Mouse (Mus musculus) limb, embryonic 10.5 days (tissue): Measurements from ENCODE around the gene Prkg1. TPM values are rescaled to one million over a fixed set of nuclear protein-coding genes. Genes with fewer than 3 reads are reported as not detected.

Experiments used
- DNase-seq: peaks from one replicate; pipeline ENCODE4 v3.0.0-alpha.2; 2017; ENCODE audit warnings: low spot score
- H3K27ac ChIP-seq: fragments of 300-500 bp; sonication (generic); 2 replicates; pipeline ENCODE4 v1.5.1; 2016; ENCODE audit warnings: mild to moderate bottlenecking
- H3K27me3 ChIP-seq: fragments of 300-500 bp; sonication (generic); 2 replicates; pipeline ENCODE4 v1.6.1; 2016; ENCODE audit warnings: low read depth, mild to moderate bottlenecking; ENCODE audit not compliant: poor library complexity, severe bottlenecking
- H3K36me3 ChIP-seq: fragments of 300-500 bp; sonication (generic); 2 replicates; pipeline ENCODE4 v1.6.1; 2016; ENCODE audit warnings: mild to moderate bottlenecking, moderate library complexity
- H3K4me1 ChIP-seq: fragments of 300-500 bp; sonication (generic); 2 replicates; pipeline ENCODE4 v1.6.1; 2016
- H3K4me3 ChIP-seq: fragments of 300-500 bp; sonication (generic); 2 replicates; pipeline ENCODE4 v1.5.1; 2016; ENCODE audit warnings: mild to moderate bottlenecking, moderate library complexity
- H3K9me3 ChIP-seq: fragments of 300-500 bp; sonication (generic); replicated peaks from 2 replicates; pipeline ENCODE4 v1.6.1; 2016; ENCODE audit warnings: mild to moderate bottlenecking
- WGBS: fragments of 180-500 bp; shearing (Covaris S2); methylation state at CpG from one replicate; pipeline ENCODE4 v1.1.7; 2016; 5-methylcytosine and 5-hydroxymethylcytosine counted together
- polyA plus RNA-seq: library from polyadenylated mRNA; unstranded; fragments of >200 nt; fragmentation: Nextera tagmentation; extraction: Ambion mirVana; gene quantifications from 2 replicates; pipeline ENCODE4 v1.2.1, GENCODE M21; 2016

Gene Prkg1
- polyA plus RNA-seq, 1 experiment from 2014 or later, result 3.4 TPM

DNA sequence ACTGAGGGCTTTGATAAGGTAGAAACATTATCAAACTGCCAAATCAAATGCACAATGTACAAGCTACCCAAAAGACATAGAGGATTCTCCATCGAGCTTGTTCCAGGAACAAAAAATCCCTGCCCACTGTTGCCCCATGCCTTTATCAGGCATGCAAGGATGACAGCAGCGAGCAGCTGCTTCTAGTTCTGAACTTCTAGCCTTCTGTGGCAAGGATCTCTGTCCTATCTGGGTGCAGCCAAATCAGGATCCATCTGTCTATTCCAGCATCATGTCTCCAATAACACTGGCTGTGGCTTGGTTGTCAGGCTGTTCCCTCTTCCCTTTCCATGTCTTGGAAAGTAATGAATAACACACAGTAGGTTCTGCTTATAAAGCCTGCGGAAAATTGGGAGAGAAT is 640.2 kb downstream of the Prkg1 start:
- no peaks in the 10 kb centered on the region for H3K27me3 ChIP-seq
- WGBS, result 96% methylated on average over 3 of the region's 3 CpGs
- no peaks in the 10 kb centered on the region for H3K4me1 ChIP-seq
- H3K27ac ChIP-seq, result no peak overlapping the region
- no peaks in the 10 kb centered on the region for H3K9me3 ChIP-seq
- no peaks in the 10 kb centered on the region for H3K36me3 ChIP-seq
- no peak for DNase-seq
- H3K4me3 ChIP-seq, result no peak overlapping the region

DNA sequence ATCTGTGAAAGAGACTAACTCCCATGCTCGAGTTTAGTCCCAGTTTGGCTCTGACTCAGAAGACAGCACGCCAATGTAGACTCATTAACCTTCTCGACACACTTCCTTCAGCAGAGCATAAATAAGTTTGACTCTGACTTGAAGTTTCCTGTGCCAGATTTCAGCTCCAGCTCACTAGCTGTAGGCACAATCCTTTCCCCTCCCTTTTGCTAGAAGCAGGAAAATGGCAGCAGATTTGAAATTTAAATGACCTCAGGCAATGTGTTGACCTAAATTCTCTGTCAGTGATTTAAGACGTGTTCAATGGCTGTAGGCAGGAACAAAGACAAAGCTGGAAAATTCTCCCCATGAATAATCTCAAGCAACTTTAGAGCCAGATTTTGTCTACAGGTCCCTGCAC is 650.1 kb downstream of the Prkg1 start:
- Histone ChIP-seq H3K36me3 (no peaks in the 10 kb centered on the region), H3K27ac (no peak overlapping the region), H3K4me1 (peaks cover 7% of the 10 kb centered on the region; the same call in 1 of the 2 replicates), H3K4me3 (no peak overlapping the region), H3K9me3 (no peaks in the 10 kb centered on the region), H3K27me3 (no peaks in the 10 kb centered on the region)
- no peak for DNase-seq
- 46% methylated on average over 4 of the region's 4 CpGs for WGBS

DNA sequence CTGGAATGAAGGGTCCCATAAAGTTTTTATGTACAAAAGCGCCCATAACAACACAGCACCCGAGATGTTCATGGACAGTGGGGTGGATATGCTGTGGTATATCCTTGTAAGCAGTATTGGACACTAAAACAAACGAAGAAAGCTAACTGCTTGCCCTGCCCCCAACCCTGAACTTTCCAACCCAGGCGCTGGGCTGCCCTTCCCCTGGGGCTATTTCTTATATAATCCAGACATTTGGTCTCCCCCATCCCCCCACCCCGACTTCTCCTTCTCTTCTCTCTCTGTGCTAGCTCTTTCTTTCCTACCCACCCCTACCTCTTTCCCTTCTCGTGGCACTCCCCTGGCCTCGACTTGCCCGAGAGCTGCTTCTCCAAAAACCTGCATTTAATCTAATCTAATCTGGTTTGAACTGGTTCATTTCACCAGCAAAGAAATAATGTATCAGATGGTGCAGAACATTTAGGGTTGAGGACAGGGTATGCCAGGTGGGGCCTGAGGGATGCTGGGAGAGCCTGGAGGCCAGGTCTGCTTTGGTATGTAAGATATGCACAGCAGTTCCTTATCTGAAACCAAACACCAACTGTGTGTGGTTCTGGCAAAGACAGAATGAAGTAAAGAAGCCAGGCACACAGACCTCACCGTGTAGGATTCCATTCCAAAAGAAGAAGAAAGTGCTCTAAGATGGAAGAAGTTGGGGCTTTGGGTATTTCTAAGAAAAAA is 657.8 kb downstream of the Prkg1 start:
- Histone ChIP-seq H3K27ac (peak overlapping the region; percentile 30), H3K4me3 (no peak overlapping the region), H3K27me3 (no peaks in the 10 kb centered on the region), H3K36me3 (no peaks in the 10 kb centered on the region), H3K4me1 (peaks cover 17% of the 10 kb centered on the region), H3K9me3 (no peaks in the 10 kb centered on the region)
- DNase-seq, result peak; percentile 42
- 28% methylated on average over 9 of the region's 9 CpGs for WGBS

DNA sequence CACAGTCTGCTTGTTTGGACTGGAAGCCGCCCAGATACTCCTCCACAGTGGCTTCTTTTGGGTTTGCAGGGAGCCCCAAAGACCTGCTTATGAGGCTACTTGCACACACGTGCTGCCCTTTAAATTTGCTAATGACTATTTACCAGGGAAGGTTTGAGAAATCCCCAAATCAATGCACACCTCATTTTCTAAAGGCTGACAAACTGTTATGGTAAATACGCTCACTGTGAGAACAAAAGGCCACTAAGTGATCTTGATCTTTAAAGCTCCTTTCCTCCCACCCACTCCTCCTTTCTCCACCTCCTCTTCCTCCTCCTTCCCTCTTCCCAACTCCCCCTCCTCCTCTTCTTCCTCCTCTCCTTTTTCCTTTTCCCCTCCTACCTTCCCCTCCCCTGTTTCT is 658.8 kb downstream of the Prkg1 start:
- Histone ChIP-seq H3K9me3 (no peaks in the 10 kb centered on the region), H3K27ac (0 out of 2 replicates have a peak overlapping the region, but pooled peaks have one; percentile 42), H3K4me3 (no peak overlapping the region), H3K27me3 (no peaks in the 10 kb centered on the region), H3K36me3 (no peaks in the 10 kb centered on the region), H3K4me1 (peaks cover 17% of the 10 kb centered on the region)
- DNase-seq, result no peak
- WGBS, result 40% methylated on average over 3 of the region's 3 CpGs

DNA sequence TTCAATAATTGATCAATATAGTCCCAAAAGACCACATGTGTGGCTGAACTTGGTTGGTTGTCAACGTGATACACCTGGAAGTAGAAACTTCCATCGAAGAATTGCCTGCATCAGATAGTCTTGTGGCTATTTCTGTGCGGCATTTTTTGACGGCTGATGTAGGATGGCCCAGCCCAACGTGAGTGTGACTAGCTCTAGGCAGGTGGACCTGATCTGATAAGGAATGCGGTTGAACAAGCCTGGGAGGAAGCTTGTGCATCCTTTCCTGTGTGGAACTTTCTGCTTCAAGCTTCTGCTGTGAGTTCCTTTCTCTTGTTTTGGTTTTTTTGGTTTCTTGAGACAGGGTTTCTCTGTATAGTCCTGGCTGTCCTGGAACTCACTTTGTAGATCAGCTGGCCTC is 660.1 kb downstream of the Prkg1 start:
- WGBS, result 81% methylated on average over 6 of the region's 6 CpGs
- Histone ChIP-seq H3K4me1 (peaks cover 17% of the 10 kb centered on the region), H3K27me3 (no peaks in the 10 kb centered on the region), H3K4me3 (no peak overlapping the region), H3K36me3 (no peaks in the 10 kb centered on the region), H3K27ac (no peak overlapping the region), H3K9me3 (no peaks in the 10 kb centered on the region)
- DNase-seq, result no peak

DNA sequence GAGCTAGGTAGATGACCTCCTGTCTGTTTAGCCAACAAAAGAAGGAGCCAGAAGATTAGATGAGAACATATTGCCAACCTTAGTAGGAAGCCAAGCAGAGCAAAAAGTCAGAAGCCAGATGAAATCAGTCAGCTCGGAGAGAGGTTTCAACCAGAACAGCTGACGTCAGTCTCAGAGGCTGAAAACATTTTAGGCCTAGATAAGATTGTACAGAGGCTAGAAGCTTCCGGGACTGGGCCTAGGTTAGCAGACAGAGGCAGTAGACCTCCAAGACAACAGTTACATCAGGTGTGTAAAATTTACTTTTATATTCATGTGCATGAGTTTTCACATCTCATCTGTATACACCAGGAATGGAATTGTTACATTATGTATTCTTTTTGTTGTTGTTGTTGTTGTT is 665.5 kb downstream of the Prkg1 start:
- Histone ChIP-seq H3K27me3 (no peaks in the 10 kb centered on the region), H3K9me3 (no peaks in the 10 kb centered on the region), H3K4me1 (no peaks in the 10 kb centered on the region), H3K27ac (no peak overlapping the region), H3K36me3 (no peaks in the 10 kb centered on the region), H3K4me3 (no peak overlapping the region)
- WGBS, result 90% methylated on average over 3 of the region's 3 CpGs
- DNase-seq, result no peak

DNA sequence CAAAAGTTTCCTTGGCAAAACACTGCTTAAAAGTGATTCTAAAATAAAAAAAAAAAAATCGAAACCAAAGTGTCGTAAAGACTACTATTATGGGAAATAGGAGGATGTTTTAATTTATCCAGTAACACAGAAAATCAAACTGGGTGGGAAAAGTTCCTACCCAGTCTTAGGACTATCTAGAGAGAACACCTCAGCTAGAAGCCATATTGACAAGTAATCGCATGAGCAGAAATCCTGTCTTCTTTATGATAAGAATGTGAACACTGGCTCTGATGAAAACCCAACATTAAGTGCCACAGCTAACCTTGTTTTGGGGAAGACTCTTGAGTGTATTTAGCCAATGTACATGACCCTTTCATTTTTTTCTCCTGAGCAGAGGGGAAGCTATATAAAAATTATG is 667.0 kb downstream of the Prkg1 start:
- Histone ChIP-seq H3K27ac (no peak overlapping the region), H3K4me1 (no peaks in the 10 kb centered on the region), H3K36me3 (no peaks in the 10 kb centered on the region), H3K4me3 (no peak overlapping the region), H3K9me3 (no peaks in the 10 kb centered on the region), H3K27me3 (no peaks in the 10 kb centered on the region)
- WGBS, result 66% methylated on average over 3 of the region's 3 CpGs
- no peak for DNase-seq

DNA sequence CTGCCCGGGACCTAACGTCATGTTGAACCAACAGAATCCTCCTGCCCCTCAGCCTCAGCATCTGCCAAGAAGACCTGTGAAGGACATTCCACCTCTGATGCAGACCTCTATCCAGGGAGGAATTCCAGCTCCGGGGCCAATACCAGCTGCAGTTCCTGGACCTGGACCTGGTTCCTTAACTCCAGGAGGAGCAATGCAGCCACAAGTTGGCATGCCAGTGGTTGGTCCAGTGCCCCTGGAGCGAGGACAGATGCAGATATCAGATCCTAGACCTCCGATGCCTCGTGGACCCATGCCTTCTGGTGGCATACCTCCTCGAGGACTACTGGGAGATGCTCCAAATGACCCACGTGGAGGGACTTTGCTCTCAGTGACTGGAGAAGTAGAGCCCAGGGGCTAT is 681.1 kb downstream of the Prkg1 start:
- DNase-seq, result no peak
- Histone ChIP-seq H3K4me3 (peak overlapping the region; percentile 69), H3K27me3 (no peaks in the 10 kb centered on the region), H3K36me3 (peaks cover 43% of the 10 kb centered on the region), H3K4me1 (peaks cover 16% of the 10 kb centered on the region), H3K9me3 (peaks cover 8% of the 10 kb centered on the region; the same call in 1 of the 2 replicates), H3K27ac (no peak overlapping the region; the same call in 1 of the 2 replicates)
- 95% methylated on average over 8 of the region's 8 CpGs for WGBS

DNA sequence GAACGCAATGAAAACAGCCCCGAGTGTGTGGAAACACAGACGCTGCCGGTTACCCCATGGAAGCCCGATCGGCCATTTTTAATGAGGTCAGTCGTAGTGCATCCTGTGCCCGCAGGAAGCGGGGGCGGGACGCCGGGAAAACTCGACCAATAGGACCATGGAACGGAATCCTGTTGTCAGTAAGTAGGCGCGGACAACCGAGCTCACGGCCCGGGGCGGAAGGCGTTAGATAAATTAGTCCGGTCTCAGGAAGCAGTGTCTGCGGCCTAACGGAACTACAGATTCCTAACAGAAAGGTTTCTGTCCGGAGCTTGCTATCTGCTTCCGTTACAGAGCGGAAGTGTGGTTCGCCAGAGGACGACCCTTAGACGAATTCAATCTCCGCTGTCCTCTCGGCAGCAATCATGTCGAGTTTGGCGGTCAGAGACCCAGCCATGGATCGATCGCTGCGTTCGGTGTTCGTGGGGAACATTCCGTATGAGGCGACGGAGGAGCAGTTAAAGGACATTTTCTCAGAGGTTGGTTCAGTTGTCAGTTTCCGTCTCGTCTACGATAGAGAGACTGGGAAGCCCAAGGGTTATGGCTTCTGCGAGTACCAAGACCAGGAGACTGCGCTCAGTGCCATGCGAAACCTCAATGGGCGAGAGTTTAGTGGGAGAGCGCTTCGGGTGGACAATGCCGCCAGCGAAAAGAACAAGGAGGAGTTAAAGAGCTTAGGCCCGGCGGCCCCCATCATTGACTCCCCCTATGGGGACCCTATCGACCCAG is 682.0 kb downstream of the Prkg1 start, which contains the start of gene Cstf2t:
TSS of gene Cstf2t (plus strand) at position 176 of the 768 bp plus-strand sequence.
- Histone ChIP-seq H3K27me3 (no peaks in the 10 kb centered on the region), H3K9me3 (peaks cover 8% of the 10 kb centered on the region; the same call in 1 of the 2 replicates)
- WGBS, result 3% methylated on average over 56 of the region's 56 CpGs

DNA sequence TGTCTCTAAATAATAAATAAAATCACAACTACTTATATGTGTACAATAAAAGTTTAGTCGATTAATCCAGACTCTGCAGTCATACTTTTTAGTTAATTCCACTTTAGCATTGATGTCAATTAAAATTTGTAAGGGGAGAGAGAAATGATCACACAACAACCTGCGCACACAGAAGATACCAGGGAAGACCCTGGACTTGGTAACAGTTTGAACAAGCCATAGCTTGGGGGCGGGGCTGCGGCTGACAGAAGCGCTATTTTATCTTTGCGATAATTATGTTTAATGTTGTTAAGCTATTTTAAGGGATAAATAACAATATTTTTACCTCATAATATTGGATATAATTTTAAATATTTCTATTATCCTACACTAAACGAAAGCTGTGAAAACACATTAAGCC is 682.6 kb downstream of the Prkg1 start:
- Histone ChIP-seq H3K27ac (peak overlapping the region; percentile 87), H3K36me3 (peaks cover 39% of the 10 kb centered on the region), H3K9me3 (peaks cover 8% of the 10 kb centered on the region; the same call in 1 of the 2 replicates), H3K4me1 (peaks cover 16% of the 10 kb centered on the region), H3K4me3 (peak overlapping the region; percentile 69), H3K27me3 (no peaks in the 10 kb centered on the region)
- 18% methylated on average over 7 of the region's 7 CpGs for WGBS
- no peak for DNase-seq

More for the DNA sequence above, 682.0 kb downstream of the Prkg1 start, which contains the start of gene Cstf2t:
- H3K4me3 ChIP-seq, result peak within 1 kb of the TSS; percentile 69
- peak; percentile 96 for DNase-seq
- H3K36me3 ChIP-seq, result peaks cover 43% of the 10 kb centered on the region
- peaks cover 16% of the 10 kb centered on the region for H3K4me1 ChIP-seq
- H3K27ac ChIP-seq, result peak within 1 kb of the TSS; percentile 87

DNA sequence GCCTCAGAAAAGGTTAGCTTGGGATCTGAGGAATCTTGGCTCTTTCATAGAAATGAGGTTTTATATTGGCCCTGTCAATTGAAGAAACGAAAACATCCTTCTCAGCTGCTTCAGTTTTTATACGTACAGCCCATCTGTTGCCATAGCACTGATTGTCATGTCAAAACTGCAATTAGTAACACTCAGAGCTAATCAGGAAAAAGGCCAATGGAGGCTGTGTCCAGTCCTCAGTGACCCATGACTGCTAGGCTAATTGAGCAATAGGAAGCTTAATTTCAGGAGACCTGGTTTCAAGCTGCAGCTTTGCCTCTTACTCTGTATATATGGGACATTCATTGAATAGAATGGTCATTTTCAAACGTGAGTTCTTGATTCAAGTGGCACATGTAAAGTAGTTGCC is 686.6 kb downstream of the Prkg1 start:
- DNase-seq, result no peak
- Histone ChIP-seq H3K36me3 (no peaks in the 10 kb centered on the region), H3K9me3 (no peaks in the 10 kb centered on the region), H3K27me3 (no peaks in the 10 kb centered on the region), H3K4me1 (peaks cover 10% of the 10 kb centered on the region), H3K4me3 (no peak overlapping the region), H3K27ac (no peak overlapping the region)
- 83% methylated on average over 3 of the region's 3 CpGs for WGBS

DNA sequence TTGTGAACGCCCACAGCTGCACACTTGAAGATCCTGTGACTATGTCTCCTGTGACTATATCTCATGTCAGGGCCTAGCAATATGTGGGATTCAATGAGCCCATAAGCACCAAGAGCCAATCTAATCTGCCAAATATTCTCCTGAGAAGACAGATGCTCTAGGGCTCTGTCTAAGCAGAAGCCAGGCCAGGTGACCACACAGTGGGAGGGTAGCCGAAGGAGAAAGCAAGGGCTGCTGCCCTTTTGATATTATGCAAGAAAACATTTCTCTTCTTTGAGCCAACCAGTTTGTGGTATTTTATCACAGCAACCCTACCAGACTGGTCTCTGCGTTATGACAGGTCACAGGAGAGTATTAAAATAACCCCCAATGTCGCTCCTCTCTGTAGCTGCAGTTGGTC is 688.7 kb downstream of the Prkg1 start:
- H3K36me3 ChIP-seq, result no peaks in the 10 kb centered on the region
- no peak overlapping the region for H3K4me3 ChIP-seq
- no peaks in the 10 kb centered on the region for H3K9me3 ChIP-seq
- 90% methylated on average over 4 of the region's 4 CpGs for WGBS
- H3K4me1 ChIP-seq, result peaks cover 8% of the 10 kb centered on the region
- H3K27ac ChIP-seq, result no peak overlapping the region
- H3K27me3 ChIP-seq, result no peaks in the 10 kb centered on the region
- no peak for DNase-seq

DNA sequence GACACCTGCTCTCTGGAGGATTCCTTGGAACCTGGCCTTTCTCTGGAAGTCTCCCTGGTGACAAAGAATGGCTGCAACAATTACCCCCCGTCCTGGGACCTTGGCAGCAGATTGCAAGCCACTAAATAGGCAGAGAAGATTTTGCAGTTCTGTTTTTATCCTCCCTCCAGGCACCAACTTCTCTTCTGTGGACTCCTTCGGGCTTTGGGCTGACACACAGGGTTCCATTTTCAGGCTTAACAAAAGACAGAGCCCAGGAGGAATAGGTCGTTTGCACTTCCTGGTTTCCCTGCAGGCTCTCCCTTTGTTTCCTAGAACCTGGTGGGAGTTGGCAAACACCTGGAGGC is 690.1 kb downstream of the Prkg1 start:
- Histone ChIP-seq H3K9me3 (no peaks in the 10 kb centered on the region), H3K4me3 (no peak overlapping the region), H3K4me1 (peaks cover 8% of the 10 kb centered on the region), H3K36me3 (no peaks in the 10 kb centered on the region), H3K27me3 (no peaks in the 10 kb centered on the region), H3K27ac (peak overlapping the region; percentile 27)
- DNase-seq, result no peak
- WGBS, result 32% methylated on average over 3 of the region's 3 CpGs
